Mouse (Mus musculus) testis, postnatal 10 days (tissue): ENCODE results near the gene Gm7879.
"Not testable (repeated sequence)": the region's sequence is repeated elsewhere in the genome, so short reads cannot be mapped to it uniquely, and the experiment has no call there.

Experiments
- DNase-seq: peaks from one replicate; pipeline ENCODE4 v3.0.0; 2021; ENCODE audit warnings: low spot score

Gm7879 gene

GRCm38 (mm10) chr5:43912844-43913243, at the start of gene Gm7879:
TSS of gene Gm7879 (plus strand) at chr5:43913144.
- DNase-seq, result not testable (repeated sequence)

- DNase-seq, result no peak
Measured at GRCm38 (mm10) chr5:43863642-43864041, 49.3 kb upstream of the Gm7879 start.

- DNase-seq, result no peak
Measured at GRCm38 (mm10) chr5:43865316-43865715, 47.6 kb upstream of the Gm7879 start.

- no peak for DNase-seq
Measured at GRCm38 (mm10) chr5:43868253-43868652, 44.7 kb upstream of the Gm7879 start, which contains the start of gene Cd38. TSS of gene Cd38 (plus strand) at chr5:43868553.

- peak; percentile 62 for DNase-seq
Measured at GRCm38 (mm10) chr5:43868711-43869600, 44.0 kb upstream of the Gm7879 start.

GRCm38 (mm10) chr5:43871845-43872244, 41.1 kb upstream of the Gm7879 start:
- no peak for DNase-seq

- no peak for DNase-seq
Measured at GRCm38 (mm10) chr5:43872652-43873051, 40.3 kb upstream of the Gm7879 start.

- no peak for DNase-seq
Measured at GRCm38 (mm10) chr5:43882034-43882433, 30.9 kb upstream of the Gm7879 start.

GRCm38 (mm10) chr5:43885060-43885820, 27.7 kb upstream of the Gm7879 start:
- no peak for DNase-seq

- no peak for DNase-seq
Measured at GRCm38 (mm10) chr5:43892386-43892785, 20.6 kb upstream of the Gm7879 start.

- DNase-seq, result peak; percentile 44
Measured at GRCm38 (mm10) chr5:43894113-43894512, 18.8 kb upstream of the Gm7879 start.

GRCm38 (mm10) chr5:43895931-43896330, 17.0 kb upstream of the Gm7879 start:
- no peak for DNase-seq

- DNase-seq, result no peak
Measured at GRCm38 (mm10) chr5:43904685-43905084, 8.3 kb upstream of the Gm7879 start.

- no peak for DNase-seq
Measured at GRCm38 (mm10) chr5:43909213-43909612, 3.7 kb upstream of the Gm7879 start.

- DNase-seq, result no peak
Measured at GRCm38 (mm10) chr5:43910006-43910405, 2.9 kb upstream of the Gm7879 start.

GRCm38 (mm10) chr5:43915261-43915886, 2.4 kb downstream of the Gm7879 start:
- DNase-seq, result no peak

- no peak for DNase-seq
Measured at GRCm38 (mm10) chr5:43921877-43922276, 8.9 kb downstream of the Gm7879 start.

GRCm38 (mm10) chr5:43923933-43924332, 11.0 kb downstream of the Gm7879 start:
- DNase-seq, result peak; percentile 66

- no peak for DNase-seq
Measured at GRCm38 (mm10) chr5:43927729-43928128, 14.8 kb downstream of the Gm7879 start.

- DNase-seq, result no peak
Measured at GRCm38 (mm10) chr5:43933269-43933668, 20.3 kb downstream of the Gm7879 start.

- DNase-seq, result no peak
Measured at GRCm38 (mm10) chr5:43947330-43947977, 34.5 kb downstream of the Gm7879 start.
